Mouse (Mus musculus): ENCODE measurements at regions not wholly inside any gene's neighbourhood (a gene's known extent, or its start where the extent isn't known, plus 50 kb on each side); places are given as distances from the start of the nearest gene placed in this dataset.

GRCm38 (mm10) chr7:70972023-70972400 is 379.3 kb downstream of the Gm10295 start:
- DNase-seq, result no peak

GRCm38 (mm10) chr7:70971323-70972022 is 379.8 kb downstream of the Gm10295 start:
- no peak for DNase-seq

- DNase-seq, result no peak
Measured at GRCm38 (mm10) chr7:70952318-70952959, 398.8 kb downstream of the Gm10295 start.

- DNase-seq, result no peak
Measured at GRCm38 (mm10) chr7:70948281-70948680, 403.0 kb downstream of the Gm10295 start.

GRCm38 (mm10) chr7:70946260-70946659 is 405.0 kb downstream of the Gm10295 start:
- DNase-seq, result no peak

- DNase-seq, result no peak
Measured at GRCm38 (mm10) chr7:70930911-70931310, 420.4 kb downstream of the Gm10295 start.

- DNase-seq, result no peak
Measured at GRCm38 (mm10) chr7:70929935-70930334, 421.4 kb downstream of the Gm10295 start.

- DNase-seq, result no peak
Measured at GRCm38 (mm10) chr7:70928001-70928400, 423.3 kb downstream of the Gm10295 start.

GRCm38 (mm10) chr7:70917016-70917415 is 434.3 kb downstream of the Gm10295 start:
- DNase-seq, result no peak

- no peak for DNase-seq
Measured at GRCm38 (mm10) chr7:70908921-70909320, 442.4 kb downstream of the Gm10295 start.

- DNase-seq, result no peak
Measured at GRCm38 (mm10) chr7:70891700-70892099, 459.6 kb downstream of the Gm10295 start.

- no peak for DNase-seq
Measured at GRCm38 (mm10) chr7:70880496-70880895, 470.8 kb downstream of the Gm10295 start.

GRCm38 (mm10) chr7:70874393-70874792 is 476.9 kb downstream of the Gm10295 start:
- DNase-seq, result no peak

- DNase-seq, result no peak
Measured at GRCm38 (mm10) chr7:70870841-70871534, 480.3 kb downstream of the Gm10295 start.

- DNase-seq, result no peak
Measured at GRCm38 (mm10) chr7:70869125-70869524, 482.2 kb downstream of the Gm10295 start.

- DNase-seq, result no peak
Measured at GRCm38 (mm10) chr7:70859957-70860356, 491.3 kb downstream of the Gm10295 start.

GRCm38 (mm10) chr7:70850726-70851125 is 484.2 kb upstream of the Nr2f2 start:
- no peak for DNase-seq

- DNase-seq, result no peak
Measured at GRCm38 (mm10) chr7:70848016-70848776, 481.7 kb upstream of the Nr2f2 start.

GRCm38 (mm10) chr7:70847450-70847993 is 481.0 kb upstream of the Nr2f2 start:
- no peak for DNase-seq

- DNase-seq, result no peak
Measured at GRCm38 (mm10) chr7:70846076-70846475, 479.5 kb upstream of the Nr2f2 start.

GRCm38 (mm10) chr7:70840142-70840541 is 473.6 kb upstream of the Nr2f2 start:
- DNase-seq, result no peak

GRCm38 (mm10) chr7:70839190-70839589 is 472.7 kb upstream of the Nr2f2 start:
- DNase-seq, result no peak
